Mouse (Mus musculus) thymus, postnatal 25 days (tissue): ENCODE results near the gene Twf1.
A peak's percentile ranks its signal among the peaks of the same experiment; 100 is the strongest.

Experiments used
- DNase-seq: peaks from one replicate; pipeline ENCODE4 v3.0.0; 2022

Gene Twf1

GRCm38 (mm10) chr15:94571501-94571900 lies 18.2 kb downstream of the Twf1 start:
- DNase-seq = no peak

- no peak for DNase-seq
These were observed 21.1 kb downstream of the Twf1 start for GRCm38 (mm10) chr15:94568496-94569182.

GRCm38 (mm10) chr15:94565854-94566253 lies 23.8 kb downstream of the Twf1 start:
- no peak for DNase-seq

GRCm38 (mm10) chr15:94564909-94565308 lies 24.8 kb downstream of the Twf1 start:
- no peak for DNase-seq

GRCm38 (mm10) chr15:94558895-94559656 lies 30.6 kb downstream of the Twf1 start:
- no peak for DNase-seq

GRCm38 (mm10) chr15:94557442-94557841 lies 32.2 kb downstream of the Twf1 start:
- DNase-seq = peak; percentile 81

GRCm38 (mm10) chr15:94553536-94553935 lies 36.2 kb downstream of the Twf1 start:
- no peak for DNase-seq

- DNase-seq = no peak
These were observed 44.8 kb downstream of the Twf1 start for GRCm38 (mm10) chr15:94544844-94545243.

- no peak for DNase-seq
These were observed 45.5 kb downstream of the Twf1 start for GRCm38 (mm10) chr15:94544052-94544636.

- DNase-seq = peak; percentile 94
These were observed 46.2 kb downstream of the Twf1 start, which contains the start of the genes Pus7l and Irak4 for GRCm38 (mm10) chr15:94543409-94544051. TSS of gene Pus7l (minus strand) at chr15:94543547. TSS of gene Irak4 (plus strand) at chr15:94543643.

- no peak for DNase-seq
These were observed 46.9 kb downstream of the Twf1 start for GRCm38 (mm10) chr15:94542567-94543408.

- no peak for DNase-seq
These were observed 50.4 kb downstream of the Twf1 start for GRCm38 (mm10) chr15:94539296-94539695.

GRCm38 (mm10) chr15:94535521-94535920 lies 54.2 kb downstream of the Twf1 start:
- DNase-seq = no peak

- DNase-seq = no peak
These were observed 56.7 kb downstream of the Twf1 start for GRCm38 (mm10) chr15:94532956-94533355.

- no peak for DNase-seq
These were observed 57.4 kb downstream of the Twf1 start for GRCm38 (mm10) chr15:94532306-94532705.

GRCm38 (mm10) chr15:94530519-94530918 lies 59.2 kb downstream of the Twf1 start:
- DNase-seq = no peak
